In the genomic region with DNA sequence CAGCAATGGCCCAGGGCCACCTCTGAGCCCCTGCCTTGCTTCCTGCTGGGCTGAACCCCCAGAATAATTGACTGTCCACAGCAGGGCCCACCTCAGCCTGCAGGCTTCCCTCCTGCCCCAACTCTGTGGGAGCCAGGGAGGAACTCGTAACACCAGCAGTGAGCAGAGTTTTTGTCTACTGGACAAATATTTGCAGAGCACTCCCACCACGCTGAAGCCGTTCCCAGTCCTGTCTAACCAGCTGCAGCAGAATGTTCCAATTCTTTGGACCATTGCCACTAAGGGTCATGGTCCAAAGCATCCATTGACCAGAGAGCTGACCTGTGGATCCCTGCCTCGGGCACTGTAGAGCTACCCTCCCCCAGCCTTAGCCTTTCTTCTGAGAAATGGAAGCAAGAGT, we compare ENCODE assay signal across 10 mouse cellular contexts. TPM values are rescaled to one million over a fixed set of nuclear protein-coding genes. Genes with fewer than 3 reads are reported as not detected.
DNase-seq lines count a peak whose midpoint lies in the region; ATAC-seq and TF ChIP-seq lines count a peak whose summit lies in the region.
"Had no signal": no experiment of that assay in that cellular context is flagged by ENCODE, and none has a peak within 500 bp of the region (broad histone marks: within the 10 kb centered on the region; RNA-seq: fewer than 3 reads in every experiment).

No protein-coding gene starts in this region.

- 0 out of 2 replicates have a peak overlapping the region, but pooled peaks have one; percentile 2 for H3K9ac ChIP-seq in limb, embryonic 14.5 days (ENCODE audit: low read depth, low read length, severe bottlenecking)
- peak overlapping the region; percentile 36; the same call in 1 of the 2 replicates for H3K9ac ChIP-seq in liver, embryonic 16.5 days (ENCODE audit: low read depth, low read length)
- no peak overlapping the region for H3K9ac ChIP-seq in stomach, postnatal 0 days (ENCODE audit: low read length)

- no peak overlapping the region for H3K4me2 ChIP-seq in limb, embryonic 14.5 days (replicated peaks; ENCODE audit: low read depth, low read length, severe bottlenecking)
- no peak overlapping the region for H3K4me2 ChIP-seq in liver, embryonic 16.5 days (ENCODE audit: low read depth, low read length)
- H3K4me2 ChIP-seq in stomach, postnatal 0 days (replicated peaks; ENCODE audit: low read depth), result no peak overlapping the region

- H3K36me3 ChIP-seq in limb, embryonic 14.5 days (ENCODE audit: control insufficient read depth, insufficient read depth, low read length), result peaks cover 3% of the 10 kb centered on the region; the same call in 1 of the 2 replicates
- H3K36me3 ChIP-seq in limb, embryonic 10.5 days, result no peaks in the 10 kb centered on the region
- H3K36me3 ChIP-seq in kidney, adult 2 months (ENCODE audit: control insufficient read depth, insufficient read depth, low read length), result no peaks in the 10 kb centered on the region
- peaks cover 7% of the 10 kb centered on the region for H3K36me3 ChIP-seq in liver, embryonic 16.5 days (ENCODE audit: control insufficient read depth, insufficient read depth)
- H3K36me3 ChIP-seq in stomach, postnatal 0 days (ENCODE audit: control insufficient read depth, insufficient read depth, low read length), result no peaks in the 10 kb centered on the region

- no peaks in the 10 kb centered on the region for H3K27me3 ChIP-seq in limb, embryonic 14.5 days (ENCODE audit: control insufficient read depth, insufficient read depth, low read length)
- peaks cover 11% of the 10 kb centered on the region for H3K27me3 ChIP-seq in limb, embryonic 10.5 days (ENCODE audit: low read depth, poor library complexity, severe bottlenecking)
- no peaks in the 10 kb centered on the region for H3K27me3 ChIP-seq in kidney, adult 2 months (replicated peaks; ENCODE audit: control insufficient read depth, insufficient read depth, low read length)
- H3K27me3 ChIP-seq in liver, embryonic 16.5 days (ENCODE audit: control insufficient read depth, insufficient read depth, low read depth, low read length), result peaks cover 7% of the 10 kb centered on the region; the same call in 1 of the 2 replicates
- H3K27me3 ChIP-seq in stomach, postnatal 0 days (ENCODE audit: control insufficient read depth, insufficient read depth, low read length), result no peaks in the 10 kb centered on the region

- H3K4me1 ChIP-seq in limb, embryonic 14.5 days (ENCODE audit: control insufficient read depth, insufficient read depth, low read length), result no peaks in the 10 kb centered on the region
- H3K4me1 ChIP-seq in limb, embryonic 10.5 days, result no peaks in the 10 kb centered on the region
- H3K4me1 ChIP-seq in kidney, adult 2 months (ENCODE audit: control insufficient read depth, insufficient read depth, low read length), result peaks cover 5% of the 10 kb centered on the region
- peaks cover 38% of the 10 kb centered on the region for H3K4me1 ChIP-seq in liver, embryonic 16.5 days (ENCODE audit: control insufficient read depth, low read depth, low read length)
- no peaks in the 10 kb centered on the region; the same call in 1 of the 2 replicates for H3K4me1 ChIP-seq in stomach, postnatal 0 days (replicated peaks; ENCODE audit: control insufficient read depth, insufficient read depth)

- no peak for TF ChIP-seq POLR2A in limb, embryonic 14.5 days (IDR thresholded peaks at IDR 0.05; ENCODE audit: borderline replicate concordance, extremely low read depth, insufficient read depth, insufficient read length)
- no peak for TF ChIP-seq POLR2A in kidney, adult 2 months (IDR thresholded peaks at IDR 0.05; ENCODE audit: low read depth, low read length)

- no peaks in the 10 kb centered on the region for H3K9me3 ChIP-seq in limb, embryonic 14.5 days (ENCODE audit: control insufficient read depth, low read length)
- H3K9me3 ChIP-seq in limb, embryonic 10.5 days (replicated peaks), result no peaks in the 10 kb centered on the region
- H3K9me3 ChIP-seq in liver, embryonic 16.5 days (replicated peaks; ENCODE audit: control insufficient read depth, low read length), result no peaks in the 10 kb centered on the region
- H3K9me3 ChIP-seq in stomach, postnatal 0 days (ENCODE audit: control insufficient read depth, low read length), result no peaks in the 10 kb centered on the region

- H3K4me3 ChIP-seq in limb, embryonic 14.5 days (replicated peaks; ENCODE audit: low read length), result no peak overlapping the region
- H3K4me3 ChIP-seq in limb, embryonic 10.5 days, result no peak overlapping the region
- no peak overlapping the region for H3K4me3 ChIP-seq in kidney, adult 2 months (ENCODE audit: insufficient read depth, low read depth, low read length)
- no peak overlapping the region for H3K4me3 ChIP-seq in liver, embryonic 16.5 days (ENCODE audit: low read depth, low read length)
- H3K4me3 ChIP-seq in stomach, postnatal 0 days (ENCODE audit: low read depth, low read length), result no peak overlapping the region

- TF ChIP-seq CTCF in kidney, adult 2 months (conservative IDR thresholded peaks at IDR 0.05; ENCODE audit: insufficient read depth, insufficient read length, low read depth, low read length), result no peak
- TF ChIP-seq CTCF in stomach, postnatal 0 days (IDR thresholded peaks at IDR 0.05; ENCODE audit: low read depth), result no peak

- DNase-seq in limb, embryonic 14.5 days (ENCODE audit: low spot score), result no peak
- no peak for DNase-seq in limb, embryonic 10.5 days (ENCODE audit: low spot score)
- peak; percentile 98 for DNase-seq in kidney, adult 2 months
- peak; percentile 65 for DNase-seq in stomach, postnatal 0 days (ENCODE audit: low spot score)
- DNase-seq in adrenal gland, postnatal 4 days (ENCODE audit: low spot score in 2 of 2), result no peak
- DNase-seq: heart, postnatal 36 days had no signal

- no peak for TF ChIP-seq EP300 in stomach, postnatal 0 days (optimal IDR thresholded peaks at IDR 0.05)

- 42% methylated on average over 4 of the region's 4 CpGs for WGBS in limb, embryonic 14.5 days
- WGBS in limb, embryonic 10.5 days, result 61% methylated on average over 4 of the region's 4 CpGs
- WGBS in kidney, adult 2 months, result 11% methylated on average over 4 of the region's 4 CpGs
- WGBS in liver, embryonic 16.5 days (ENCODE audit: insufficient replicate concordance), result 63% methylated on average over 4 of the region's 4 CpGs
- 9% methylated on average over 4 of the region's 4 CpGs for WGBS in stomach, postnatal 0 days

- ATAC-seq in limb, embryonic 14.5 days (ENCODE audit: low FRiP score, low read depth), result no peak
- ATAC-seq in liver, embryonic 16.5 days (ENCODE audit: low read depth), result peak; percentile 41
- ATAC-seq in stomach, postnatal 0 days (ENCODE audit: low FRiP score, low TSS enrichment), result peak; percentile 68
- no peak for ATAC-seq in activated CD4-positive, CD25-positive, alpha-beta regulatory T cell, adult 4 months
- ATAC-seq in megakaryocyte, adult 5-6 weeks (ENCODE audit: poor library complexity, severe bottlenecking), result no peak

- H3K27ac ChIP-seq in limb, embryonic 14.5 days (replicated peaks; ENCODE audit: low read depth, low read length), result no peak overlapping the region
- H3K27ac ChIP-seq in limb, embryonic 10.5 days, result no peak overlapping the region
- peak overlapping the region; percentile 73 for H3K27ac ChIP-seq in kidney, adult 2 months (ENCODE audit: insufficient read depth, low read depth, low read length)
- H3K27ac ChIP-seq in liver, embryonic 16.5 days (ENCODE audit: low read length), result peak overlapping the region; percentile 83
- peak overlapping the region; percentile 76 for H3K27ac ChIP-seq in stomach, postnatal 0 days (replicated peaks)

RNA-seq across cellular contexts. Expression of gene Mpst, which starts 10.7 kb away (rescaled TPM):
- 53.8 and 78.4 TPM in 2 replicates for polyA plus RNA-seq in limb, embryonic 14.5 days (2012; rRNA removed)
- polyA plus RNA-seq in limb, embryonic 14.5 days (2014; fragmentation: Nextera tagmentation; extraction: Ambion mirVana), result 1.8 and 2.7 TPM in 2 replicates
- polyA plus RNA-seq in limb, embryonic 10.5 days (2016; fragmentation: Nextera tagmentation; extraction: Ambion mirVana), result 1.1 and 2.1 TPM in 2 replicates
- polyA plus RNA-seq in kidney, adult 2 months (2012; rRNA removed), result 270 and 419 TPM in 2 replicates
- polyA plus RNA-seq in liver, embryonic 16.5 days (2015; fragmentation: Nextera tagmentation; extraction: Ambion mirVana), result 5.9 and 7.5 TPM in 2 replicates
- polyA plus RNA-seq in stomach, postnatal 0 days (2015; fragmentation: Nextera tagmentation; extraction: Ambion mirVana), result 5.6 and 5.7 TPM in 2 replicates
- total RNA-seq in adrenal gland, postnatal 4 days (2021), result 10 to 100 TPM; 52.8 to 53.8 TPM
- 1 to 10 TPM; 1.8 to 6.5 TPM for polyA plus RNA-seq in activated CD4-positive, CD25-positive, alpha-beta regulatory T cell, adult 4 months (2017; shearing (Covaris generic))
- 3.8 and 5.9 TPM in 2 replicates for total RNA-seq in megakaryocyte, adult 5-6 weeks (2015)
- total RNA-seq in megakaryocyte, adult 5-6 weeks (2017), result 12.9 and 24.2 TPM in 2 replicates

RNA-seq across cellular contexts. Expression of gene Tst, which starts 11.2 kb away (rescaled TPM):
- polyA plus RNA-seq in limb, embryonic 14.5 days (2012; rRNA removed), result 8.3 and 9.1 TPM in 2 replicates
- polyA plus RNA-seq in limb, embryonic 14.5 days (2014; fragmentation: Nextera tagmentation; extraction: Ambion mirVana), result 12.4 and 12.8 TPM in 2 replicates
- 8.1 and 8.5 TPM in 2 replicates for polyA plus RNA-seq in limb, embryonic 10.5 days (2016; fragmentation: Nextera tagmentation; extraction: Ambion mirVana)
- polyA plus RNA-seq in kidney, adult 2 months (2012; rRNA removed), result 151 and 161 TPM in 2 replicates
- 240 and 265 TPM in 2 replicates for polyA plus RNA-seq in liver, embryonic 16.5 days (2015; fragmentation: Nextera tagmentation; extraction: Ambion mirVana)
- polyA plus RNA-seq in stomach, postnatal 0 days (2015; fragmentation: Nextera tagmentation; extraction: Ambion mirVana), result 153 and 177 TPM in 2 replicates
- total RNA-seq in adrenal gland, postnatal 4 days (2021), result 100 to 1,000 TPM; 217 to 242 TPM
- polyA plus RNA-seq in activated CD4-positive, CD25-positive, alpha-beta regulatory T cell, adult 4 months (2017; shearing (Covaris generic)), result 1 to 10 TPM; 4.0 to 4.6 TPM
- total RNA-seq in megakaryocyte, adult 5-6 weeks (2015), result 9.8 and 10.4 TPM in 2 replicates
- total RNA-seq in megakaryocyte, adult 5-6 weeks (2017), result 3.3 and 8.8 TPM in 2 replicates

RNA-seq across cellular contexts. Expression of gene Kctd17, which starts 11.4 kb away (rescaled TPM):
- 149 and 212 TPM in 2 replicates for polyA plus RNA-seq in limb, embryonic 14.5 days (2012; rRNA removed)
- 47.9 and 49.3 TPM in 2 replicates for polyA plus RNA-seq in limb, embryonic 14.5 days (2014; fragmentation: Nextera tagmentation; extraction: Ambion mirVana)
- polyA plus RNA-seq in limb, embryonic 10.5 days (2016; fragmentation: Nextera tagmentation; extraction: Ambion mirVana), result 42.8 and 49.9 TPM in 2 replicates
- 163 and 184 TPM in 2 replicates for polyA plus RNA-seq in kidney, adult 2 months (2012; rRNA removed)
- 3.6 and 4.9 TPM in 2 replicates for polyA plus RNA-seq in liver, embryonic 16.5 days (2015; fragmentation: Nextera tagmentation; extraction: Ambion mirVana)
- polyA plus RNA-seq in stomach, postnatal 0 days (2015; fragmentation: Nextera tagmentation; extraction: Ambion mirVana), result 25.9 and 26.2 TPM in 2 replicates
- total RNA-seq in adrenal gland, postnatal 4 days (2021), result 100 to 1,000 TPM; 107 to 113 TPM
- polyA plus RNA-seq in activated CD4-positive, CD25-positive, alpha-beta regulatory T cell, adult 4 months (2017; shearing (Covaris generic)), result 1 to 10 TPM; 9.0 to 9.7 TPM
- total RNA-seq in megakaryocyte, adult 5-6 weeks (2015), result 8.7 and 9.5 TPM in 2 replicates
- 5.2 and 9.6 TPM in 2 replicates for total RNA-seq in megakaryocyte, adult 5-6 weeks (2017)

RNA-seq across cellular contexts. Expression of gene Tex33, which starts 21.2 kb away (rescaled TPM):
- not detected in 2 replicates for polyA plus RNA-seq in limb, embryonic 14.5 days (2012; rRNA removed)
- not detected in 2 replicates for polyA plus RNA-seq in limb, embryonic 14.5 days (2014; fragmentation: Nextera tagmentation; extraction: Ambion mirVana)
- polyA plus RNA-seq in limb, embryonic 10.5 days (2016; fragmentation: Nextera tagmentation; extraction: Ambion mirVana), result not detected in 2 replicates
- 0.41 and 0.48 TPM in 2 replicates for polyA plus RNA-seq in kidney, adult 2 months (2012; rRNA removed)
- 0.13 TPM in 1 of 2 replicates, not detected in the other for polyA plus RNA-seq in liver, embryonic 16.5 days (2015; fragmentation: Nextera tagmentation; extraction: Ambion mirVana)
- polyA plus RNA-seq in stomach, postnatal 0 days (2015; fragmentation: Nextera tagmentation; extraction: Ambion mirVana), result not detected in 2 replicates
- not detected for total RNA-seq in adrenal gland, postnatal 4 days (2021)
- not detected for polyA plus RNA-seq in activated CD4-positive, CD25-positive, alpha-beta regulatory T cell, adult 4 months (2017; shearing (Covaris generic))
- not detected in 2 replicates for total RNA-seq in megakaryocyte, adult 5-6 weeks (2015)
- not detected in 2 replicates for total RNA-seq in megakaryocyte, adult 5-6 weeks (2017)
- total RNA-seq: heart, postnatal 36 days had no signal
- polyA plus RNA-seq: limb, embryonic 11.5 days had no signal

RNA-seq across cellular contexts. Expression of gene Tmprss6, which starts 51.5 kb away (rescaled TPM):
- polyA plus RNA-seq in limb, embryonic 14.5 days (2012; rRNA removed), result 0.05 and 0.08 TPM in 2 replicates
- polyA plus RNA-seq in limb, embryonic 14.5 days (2014; fragmentation: Nextera tagmentation; extraction: Ambion mirVana), result 0.08 and 0.58 TPM in 2 replicates
- 0.06 TPM in 1 of 2 replicates, not detected in the other for polyA plus RNA-seq in limb, embryonic 10.5 days (2016; fragmentation: Nextera tagmentation; extraction: Ambion mirVana)
- polyA plus RNA-seq in kidney, adult 2 months (2012; rRNA removed), result 2.7 and 5.7 TPM in 2 replicates
- polyA plus RNA-seq in liver, embryonic 16.5 days (2015; fragmentation: Nextera tagmentation; extraction: Ambion mirVana), result 29.6 and 33.7 TPM in 2 replicates
- 0.48 and 0.50 TPM in 2 replicates for polyA plus RNA-seq in stomach, postnatal 0 days (2015; fragmentation: Nextera tagmentation; extraction: Ambion mirVana)
- total RNA-seq in adrenal gland, postnatal 4 days (2021), result 10 to 100 TPM in 1 of 2 experiments, 1 to 10 TPM in 1; 1.8 to 22.4 TPM
- polyA plus RNA-seq in activated CD4-positive, CD25-positive, alpha-beta regulatory T cell, adult 4 months (2017; shearing (Covaris generic)), result not detected
- not detected in 2 replicates for total RNA-seq in megakaryocyte, adult 5-6 weeks (2015)
- total RNA-seq in megakaryocyte, adult 5-6 weeks (2017), result not detected in 2 replicates
- total RNA-seq: heart, postnatal 36 days had no signal

Comparison
In these comparisons a context has a peak if more than half of its experiments do, and no peak if none do; other contexts are left out.
1. ATAC-seq: peak in liver, embryonic 16.5 days (single experiment) and stomach, postnatal 0 days (single experiment); none in limb, embryonic 14.5 days (single experiment), activated CD4-positive, CD25-positive, alpha-beta regulatory T cell, adult 4 months (single experiment) and megakaryocyte, adult 5-6 weeks (single experiment).
2. DNase-seq: peak in kidney, adult 2 months (single experiment) and stomach, postnatal 0 days (single experiment); none in limb, embryonic 14.5 days (single experiment), limb, embryonic 10.5 days (single experiment) and adrenal gland, postnatal 4 days (0 of 2).
3. H3K27ac ChIP-seq: peak in kidney, adult 2 months (single experiment), liver, embryonic 16.5 days (single experiment) and stomach, postnatal 0 days (single experiment); none in limb, embryonic 14.5 days (single experiment) and limb, embryonic 10.5 days (single experiment).
4. RNA of gene Tst, which starts 11.2 kb away (polyA plus RNA-seq): 240 to 265 TPM in liver, embryonic 16.5 days, 151 to 161 TPM in kidney, adult 2 months and 153 to 177 TPM in stomach, postnatal 0 days; 8.3 to 12.8 TPM in limb, embryonic 14.5 days, 8.1 to 8.5 TPM in limb, embryonic 10.5 days and 4.0 to 4.6 TPM in activated CD4-positive, CD25-positive, alpha-beta regulatory T cell, adult 4 months; every median in the first group is over 10 times any median in the second.